Mouse (Mus musculus) myocyte (in vitro differentiated cells): ENCODE data around the gene Irf2bp2. TPM values are rescaled to one million over a fixed set of nuclear protein-coding genes. Genes with fewer than 3 reads are reported as not detected.

Source experiments
- H3K27me3 ChIP-seq: one replicate; pipeline ENCODE4 v1.6.1; 2011; ENCODE audit not compliant: control insufficient read depth, insufficient read depth, insufficient read length
- H3K36me3 ChIP-seq: one replicate; pipeline ENCODE4 v1.6.1; 2011; ENCODE audit not compliant: control insufficient read depth, insufficient read depth
- H3K4me2 ChIP-seq: one replicate; pipeline ENCODE4 v1.6.1; 2011; ENCODE audit warnings: low read depth, control low read depth
- H3K4me3 ChIP-seq: one replicate; pipeline ENCODE4 v1.5.1; 2011; ENCODE audit warnings: mild to moderate bottlenecking, control low read depth, moderate library complexity
- H3K79me2 ChIP-seq: one replicate; pipeline ENCODE4 v1.6.1; 2011; ENCODE audit not compliant: control insufficient read depth, insufficient read depth
- H3ac ChIP-seq: one replicate; pipeline ENCODE4 v1.6.1; 2011; ENCODE audit not compliant: control insufficient read depth, insufficient read length
- CEBPB ChIP-seq: IDR thresholded peaks from 2 replicates; pipeline ENCODE4 v1.6.1; 2011; ENCODE audit warnings: mild to moderate bottlenecking, moderate library complexity; ENCODE audit not compliant: poor library complexity, insufficient read depth, severe bottlenecking
- E2F4 ChIP-seq: IDR thresholded peaks from one replicate; pipeline ENCODE4 v1.6.1; 2011; ENCODE audit warnings: mild to moderate bottlenecking, control low read depth, moderate library complexity; ENCODE audit not compliant: insufficient read depth
- MAX ChIP-seq: IDR thresholded peaks from one replicate; pipeline ENCODE4 v1.6.1; 2011; ENCODE audit warnings: low read depth, mild to moderate bottlenecking, control low read depth
- MYOD1 ChIP-seq, 3 experiments: IDR thresholded peaks; one replicate each; pipeline ENCODE4 v1.6.1; 2011; ENCODE audit warnings: control low read depth in 2 of 3, low read depth in 2 of 3, mild to moderate bottlenecking in 2 of 3, moderate library complexity in 1 of 3; ENCODE audit not compliant: insufficient read length in 2 of 3, control insufficient read depth in 1 of 3
- MYOG ChIP-seq, 3 experiments: IDR thresholded peaks; one replicate each; pipeline ENCODE4 v1.6.1; 2011; ENCODE audit warnings: control low read depth in 2 of 3, low read depth in 2 of 3, mild to moderate bottlenecking in 2 of 3; ENCODE audit not compliant: insufficient read length in 2 of 3, control insufficient read depth in 1 of 3, insufficient read depth in 1 of 3
- POLR2A ChIP-seq: IDR thresholded peaks from one replicate; pipeline ENCODE4 v1.6.1; 2011; ENCODE audit warnings: low read depth, mild to moderate bottlenecking, control low read depth, moderate library complexity; ENCODE audit not compliant: insufficient read length
- POLR2AphosphoS2 ChIP-seq: IDR thresholded peaks from one replicate; pipeline ENCODE4 v1.6.1; 2011; ENCODE audit warnings: low read depth, control low read depth; ENCODE audit not compliant: insufficient read length
- REST ChIP-seq: IDR thresholded peaks from one replicate; pipeline ENCODE4 v1.6.1; 2011; ENCODE audit warnings: mild to moderate bottlenecking, control low read depth, moderate library complexity; ENCODE audit not compliant: insufficient read depth, insufficient read length
- SRF ChIP-seq: IDR thresholded peaks from one replicate; pipeline ENCODE4 v1.6.1; 2011; ENCODE audit warnings: low read depth; ENCODE audit not compliant: control insufficient read depth, insufficient read length
- TCF12 ChIP-seq: IDR thresholded peaks from one replicate; pipeline ENCODE4 v1.6.1; 2011; ENCODE audit warnings: mild to moderate bottlenecking, control low read depth; ENCODE audit not compliant: poor library complexity, insufficient read depth, severe bottlenecking
- TCF3 ChIP-seq: IDR thresholded peaks from one replicate; pipeline ENCODE4 v1.6.1; 2011; ENCODE audit warnings: low read depth, control low read depth; ENCODE audit not compliant: insufficient read length
- USF1 ChIP-seq: IDR thresholded peaks from one replicate; pipeline ENCODE4 v1.6.1; 2011; ENCODE audit warnings: low read depth, mild to moderate bottlenecking, control low read depth, moderate library complexity
- polyA plus RNA-seq: library from polyadenylated mRNA; unstranded; fragments of >200 nt; fragmentation: generic; extraction: Trizol; gene quantifications from one replicate; pipeline ENCODE4 v1.2.1, GENCODE M21; 2012; ENCODE audit warnings: missing spikeins

Gene Irf2bp2
- polyA plus RNA-seq, 1 experiment = 16.8 TPM

DNA sequence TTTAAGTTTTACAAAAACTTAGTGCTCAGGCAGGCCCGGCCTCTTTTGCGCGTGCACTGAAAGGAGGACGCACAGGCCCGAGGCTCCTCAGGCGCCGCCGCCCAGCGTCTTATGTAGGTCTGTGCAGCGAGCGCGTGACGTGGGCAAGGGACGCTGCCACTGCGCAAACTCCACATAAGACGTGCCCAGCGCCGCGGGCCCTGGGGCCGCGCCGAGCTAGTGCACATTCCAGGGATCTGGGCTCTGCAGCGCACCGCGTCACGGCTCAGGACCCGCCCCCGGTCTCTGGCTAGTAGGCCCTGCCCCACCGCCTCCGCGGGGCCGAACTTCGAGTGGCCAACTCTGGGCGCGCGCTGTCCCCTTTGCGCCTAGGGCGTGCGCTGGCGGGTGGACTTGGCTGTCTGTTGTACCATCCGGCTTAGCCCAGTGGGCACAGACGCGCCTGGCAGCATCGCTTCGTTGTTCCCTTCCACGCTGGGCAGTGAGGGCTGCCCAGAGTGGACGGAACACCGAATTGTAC is 755 bp upstream of the Irf2bp2 start:
- Histone ChIP-seq H3K79me2 (peaks cover 25% of the 10 kb centered on the region), H3K36me3 (peaks cover 15% of the 10 kb centered on the region), H3K27me3 (no peaks in the 10 kb centered on the region), H3ac (peak overlapping the region; percentile 81), H3K4me3 (peak overlapping the region; percentile 98), H3K4me2 (peak overlapping the region; percentile 99)
- peak; percentile 7 for TF ChIP-seq REST
- TF ChIP-seq CEBPB = no peak
- peak; percentile 88 for TF ChIP-seq POLR2A
- peak; percentile 97 for TF ChIP-seq POLR2AphosphoS2
- TF ChIP-seq E2F4 = no peak
- peak in 1 of 3 experiments; percentile 36 for TF ChIP-seq MYOG (IDR thresholded peaks at IDR 0.05; ENCODE audit: control insufficient read depth in 1 of 3, insufficient read depth in 1 of 3, insufficient read length in 2 of 3, low read depth in 2 of 3)
- peak in 1 of 3 experiments; percentile 53 for TF ChIP-seq MYOD1 (IDR thresholded peaks at IDR 0.05; ENCODE audit: control insufficient read depth in 1 of 3, insufficient read length in 2 of 3, low read depth in 2 of 3)
- peak; percentile 14 for TF ChIP-seq SRF

DNA sequence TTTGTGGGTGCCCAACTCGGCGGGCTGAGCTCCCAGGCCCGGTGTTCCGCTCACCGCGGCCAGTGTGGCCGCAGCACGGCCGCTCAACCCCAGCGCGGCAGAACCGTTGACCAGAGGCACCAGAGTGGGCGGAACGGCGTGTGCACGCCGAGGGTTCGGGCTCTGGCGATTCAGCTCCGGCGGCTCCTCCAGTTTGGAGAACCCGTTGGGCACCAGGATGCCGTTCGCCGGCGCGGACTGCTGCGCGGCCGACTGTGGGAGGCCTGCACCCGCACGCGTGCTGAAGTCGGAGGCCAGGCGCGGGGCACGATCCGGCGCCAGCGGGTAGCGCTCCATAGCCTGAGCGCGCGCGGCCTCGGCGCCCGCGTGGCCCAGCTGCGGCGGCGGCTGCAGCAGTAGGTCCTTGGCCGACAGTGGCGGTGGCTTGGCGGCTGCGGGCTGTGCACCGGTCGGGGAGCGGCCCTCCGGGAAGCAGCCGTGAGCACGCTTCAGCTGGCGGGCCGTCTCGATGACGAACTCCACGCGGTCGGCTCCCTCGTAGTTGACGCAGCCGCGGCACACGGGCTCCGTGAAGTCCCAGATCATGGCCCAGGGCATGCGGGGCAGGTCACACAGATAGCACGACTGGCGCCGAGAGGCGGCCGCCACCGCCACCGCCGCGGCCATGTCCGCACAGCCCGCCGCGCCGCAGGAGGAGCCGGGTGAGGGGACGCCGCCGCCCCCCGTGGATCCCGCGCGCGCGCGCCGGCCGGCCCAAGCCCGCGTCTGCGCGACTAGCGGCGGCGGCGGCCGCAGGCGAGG is 815 bp downstream of the Irf2bp2 start:
- Histone ChIP-seq H3K36me3 (peaks cover 20% of the 10 kb centered on the region), H3ac (peak overlapping the region; percentile 81), H3K27me3 (no peaks in the 10 kb centered on the region), H3K4me2 (no peak overlapping the region), H3K4me3 (peak overlapping the region; percentile 98), H3K79me2 (peaks cover 41% of the 10 kb centered on the region)
- TF ChIP-seq MYOG (IDR thresholded peaks at IDR 0.05; ENCODE audit: control insufficient read depth in 1 of 3, insufficient read depth in 1 of 3, insufficient read length in 2 of 3, low read depth in 2 of 3) = peak in 1 of 3 experiments; percentile 23
- TF ChIP-seq CEBPB = no peak
- TF ChIP-seq POLR2A = no peak
- TF ChIP-seq POLR2AphosphoS2 = peak; percentile 43
- peak; percentile 3 for TF ChIP-seq TCF3

DNA sequence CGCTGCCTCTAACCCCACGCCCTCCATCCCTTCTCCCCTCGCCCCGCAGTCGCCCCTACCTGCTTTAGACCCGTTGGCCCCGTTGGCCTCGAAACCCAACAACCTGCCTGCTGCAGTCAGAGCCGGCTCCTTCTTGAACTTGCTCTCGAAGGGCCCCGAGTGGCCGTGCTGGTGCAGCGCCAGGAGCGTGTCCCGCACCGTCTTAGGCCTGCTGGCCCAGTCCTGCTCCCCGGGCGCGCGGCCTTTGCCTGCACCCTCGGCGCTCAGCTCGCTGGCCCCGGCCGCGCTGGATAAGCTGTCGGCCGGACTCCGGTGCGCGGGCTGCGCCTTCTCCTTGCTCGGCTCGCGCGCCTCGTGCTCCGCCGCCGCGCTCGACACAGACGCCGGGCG is 1.4 kb downstream of the Irf2bp2 start:
- H3K4me2 ChIP-seq = no peak overlapping the region
- H3K79me2 ChIP-seq = peaks cover 47% of the 10 kb centered on the region
- H3ac ChIP-seq = peak overlapping the region; percentile 81
- peaks cover 24% of the 10 kb centered on the region for H3K36me3 ChIP-seq
- no peak for TF ChIP-seq MAX
- TF ChIP-seq MYOG (IDR thresholded peaks at IDR 0.05; ENCODE audit: control insufficient read depth in 1 of 3, insufficient read depth in 1 of 3, insufficient read length in 2 of 3, low read depth in 2 of 3) = no peak
- TF ChIP-seq MYOD1 (IDR thresholded peaks at IDR 0.05; ENCODE audit: control insufficient read depth in 1 of 3, insufficient read length in 2 of 3, low read depth in 2 of 3) = peak in 1 of 3 experiments; percentile 6
- no peak for TF ChIP-seq E2F4
- TF ChIP-seq CEBPB = no peak
- peak overlapping the region; percentile 98 for H3K4me3 ChIP-seq
- H3K27me3 ChIP-seq = no peaks in the 10 kb centered on the region

DNA sequence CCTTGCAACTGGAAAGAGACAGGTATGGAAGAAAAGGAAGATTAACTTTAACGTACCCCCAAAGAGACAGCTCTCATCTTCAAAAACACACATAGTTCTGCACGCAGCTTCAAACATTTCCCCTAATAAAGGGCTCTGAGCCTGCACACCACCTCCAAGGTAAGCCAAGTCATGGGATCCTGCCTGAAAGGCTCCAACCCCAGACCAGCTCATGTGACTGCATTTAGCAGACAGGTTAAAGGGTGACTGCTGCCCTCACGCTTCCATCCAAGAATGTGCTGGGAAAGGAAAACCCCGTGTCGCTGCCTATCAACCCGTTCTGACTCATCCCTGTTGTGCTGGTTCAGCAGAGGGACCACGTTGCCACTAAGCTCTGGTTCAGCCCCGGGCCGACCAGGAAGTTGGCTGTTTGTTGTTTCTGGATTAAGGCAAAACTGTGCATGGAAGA is 1.9 kb downstream of the Irf2bp2 start:
- H3K79me2 ChIP-seq = peaks cover 52% of the 10 kb centered on the region
- peak; percentile 38 for TF ChIP-seq POLR2A
- no peak for TF ChIP-seq REST
- TF ChIP-seq TCF3 = no peak
- TF ChIP-seq CEBPB = no peak
- TF ChIP-seq MAX = no peak
- peak; percentile 77 for TF ChIP-seq POLR2AphosphoS2
- no peak for TF ChIP-seq MYOG (IDR thresholded peaks at IDR 0.05; ENCODE audit: control insufficient read depth in 1 of 3, insufficient read depth in 1 of 3, insufficient read length in 2 of 3, low read depth in 2 of 3)
- TF ChIP-seq TCF12 = no peak
- TF ChIP-seq E2F4 = no peak
- TF ChIP-seq MYOD1 (IDR thresholded peaks at IDR 0.05; ENCODE audit: control insufficient read depth in 1 of 3, insufficient read length in 2 of 3, low read depth in 2 of 3) = peak in 1 of 3 experiments; percentile 52
- no peak for TF ChIP-seq SRF
- TF ChIP-seq USF1 = no peak
- peak overlapping the region; percentile 81 for H3K4me2 ChIP-seq
- no peaks in the 10 kb centered on the region for H3K27me3 ChIP-seq
- peaks cover 30% of the 10 kb centered on the region for H3K36me3 ChIP-seq
- H3K4me3 ChIP-seq = peak overlapping the region; percentile 98
- H3ac ChIP-seq = peak overlapping the region; percentile 81
